Comparison of ENCODE assay signal across 30 mouse cellular contexts in the genomic region with DNA sequence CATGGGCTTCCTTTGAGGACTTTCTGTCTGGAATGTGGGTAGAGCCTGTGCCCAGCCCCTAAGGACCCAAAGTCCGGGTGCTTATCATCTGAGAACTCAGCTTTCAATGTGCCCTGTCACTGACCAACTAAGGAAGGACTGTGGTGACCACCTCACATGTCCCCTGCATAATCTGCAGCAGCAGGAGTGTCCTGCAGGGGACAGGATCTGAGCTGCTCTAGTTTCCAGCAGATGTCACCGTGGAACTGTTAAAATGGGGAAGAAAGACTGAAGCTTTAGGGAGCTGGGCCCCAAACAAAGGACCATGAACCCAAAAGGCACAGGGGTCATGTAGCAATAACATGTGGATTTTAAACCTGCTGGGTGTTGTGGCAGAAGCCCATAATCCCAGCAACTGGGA.
DNase-seq lines count a peak whose midpoint lies in the region; ATAC-seq and TF ChIP-seq lines count a peak whose summit lies in the region.
"Had no signal": no experiment of that assay in that cellular context is flagged by ENCODE, and none has a peak within 500 bp of the region (broad histone marks: within the 10 kb centered on the region; RNA-seq: fewer than 3 reads in every experiment).

No protein-coding gene starts in this region.

- TF ChIP-seq CTCF in intestine, postnatal 0 days (IDR thresholded peaks at IDR 0.05; ENCODE audit: low read depth), result 0 out of 2 replicates have a peak, but pooled peaks have one; percentile 9
- TF ChIP-seq CTCF in midbrain, postnatal 0 days (IDR thresholded peaks at IDR 0.05), result peak; percentile 53

- DNase-seq in forebrain, embryonic 11.5 days (ENCODE audit: low spot score), result no peak
- DNase-seq in midbrain, postnatal 0 days (ENCODE audit: low spot score), result no peak
- no peak for DNase-seq in adrenal gland, adult 2 months
- DNase-seq: adrenal gland, postnatal 14 days; cerebellum, adult 11-12 months; cerebellum, adult 9-11 months; gastrocnemius, postnatal 25 days; heart, adult 18-20 months; heart, postnatal 4 days; kidney, adult 11 months; right cerebral cortex, postnatal 4 days; thymus, adult 2 months; thymus, postnatal 36 days had no signal

- H3K36me3 ChIP-seq in forebrain, embryonic 15.5 days, result no peaks in the 10 kb centered on the region
- H3K36me3 ChIP-seq in forebrain, embryonic 11.5 days (ENCODE audit: control insufficient read depth, insufficient read depth, low read length), result no peaks in the 10 kb centered on the region
- no peaks in the 10 kb centered on the region for H3K36me3 ChIP-seq in intestine, postnatal 0 days (ENCODE audit: control insufficient read depth, insufficient read depth)
- no peaks in the 10 kb centered on the region for H3K36me3 ChIP-seq in intestine, embryonic 16.5 days (ENCODE audit: control insufficient read depth, insufficient read depth, low read length)
- H3K36me3 ChIP-seq in midbrain, postnatal 0 days (ENCODE audit: insufficient read depth, low read length), result no peaks in the 10 kb centered on the region
- H3K36me3 ChIP-seq in midbrain, embryonic 16.5 days (ENCODE audit: control insufficient read depth, insufficient read depth, low read length), result no peaks in the 10 kb centered on the region
- H3K36me3 ChIP-seq: embryonic facial prominence, embryonic 12.5 days; hindbrain, embryonic 15.5 days; kidney, embryonic 15.5 days; limb, embryonic 12.5 days; liver, embryonic 15.5 days; lung, embryonic 15.5 days; midbrain, embryonic 15.5 days; neural tube, embryonic 12.5 days had no signal

- 25% methylated on average over 2 of the region's 2 CpGs for WGBS in forebrain, embryonic 15.5 days
- 56% methylated on average over 2 of the region's 2 CpGs for WGBS in forebrain, embryonic 11.5 days
- WGBS in intestine, postnatal 0 days, result 41% methylated on average over 2 of the region's 2 CpGs
- 44% methylated on average over 2 of the region's 2 CpGs for WGBS in intestine, embryonic 16.5 days
- 21% methylated on average over 2 of the region's 2 CpGs for WGBS in midbrain, postnatal 0 days
- WGBS in midbrain, embryonic 16.5 days, result 22% methylated on average over 2 of the region's 2 CpGs

- 0 out of 2 replicates have a peak, but pooled peaks cover 6% of the 10 kb centered on the region for H3K4me1 ChIP-seq in forebrain, embryonic 15.5 days
- H3K4me1 ChIP-seq in forebrain, embryonic 11.5 days (replicated peaks; ENCODE audit: control insufficient read depth, insufficient read depth, low read length), result no peaks in the 10 kb centered on the region
- no peaks in the 10 kb centered on the region for H3K4me1 ChIP-seq in intestine, postnatal 0 days (replicated peaks; ENCODE audit: control insufficient read depth, insufficient read depth, low read length)
- H3K4me1 ChIP-seq in intestine, embryonic 16.5 days (ENCODE audit: control insufficient read depth, insufficient read depth, low read length), result no peaks in the 10 kb centered on the region
- peaks cover 3% of the 10 kb centered on the region; the same call in 1 of the 2 replicates for H3K4me1 ChIP-seq in midbrain, postnatal 0 days (ENCODE audit: insufficient read depth, low read length)
- H3K4me1 ChIP-seq in midbrain, embryonic 16.5 days (ENCODE audit: control insufficient read depth, insufficient read depth, low read length), result no peaks in the 10 kb centered on the region
- H3K4me1 ChIP-seq: embryonic facial prominence, embryonic 12.5 days; hindbrain, embryonic 15.5 days; kidney, embryonic 15.5 days; limb, embryonic 12.5 days; liver, embryonic 15.5 days; lung, embryonic 15.5 days; midbrain, embryonic 15.5 days; neural tube, embryonic 12.5 days had no signal

- no peak overlapping the region for H3K9ac ChIP-seq in forebrain, embryonic 15.5 days (replicated peaks)
- H3K9ac ChIP-seq in forebrain, embryonic 11.5 days (ENCODE audit: low read length), result no peak overlapping the region
- H3K9ac ChIP-seq in intestine, postnatal 0 days (ENCODE audit: low read depth, low read length), result no peak overlapping the region
- H3K9ac ChIP-seq in intestine, embryonic 16.5 days (ENCODE audit: low read depth, low read length), result no peak overlapping the region
- H3K9ac ChIP-seq in midbrain, postnatal 0 days (replicated peaks; ENCODE audit: low read length, poor library complexity, severe bottlenecking), result no peak overlapping the region
- no peak overlapping the region for H3K9ac ChIP-seq in midbrain, embryonic 16.5 days (ENCODE audit: low read depth, low read length)
- H3K9ac ChIP-seq: embryonic facial prominence, embryonic 12.5 days; hindbrain, embryonic 15.5 days; kidney, embryonic 15.5 days; limb, embryonic 12.5 days; liver, embryonic 15.5 days; lung, embryonic 15.5 days; midbrain, embryonic 15.5 days; neural tube, embryonic 12.5 days had no signal

- H3K9me3 ChIP-seq in forebrain, embryonic 15.5 days, result no peaks in the 10 kb centered on the region
- H3K9me3 ChIP-seq in forebrain, embryonic 11.5 days (ENCODE audit: control insufficient read depth, low read length), result no peaks in the 10 kb centered on the region
- H3K9me3 ChIP-seq in intestine, postnatal 0 days (ENCODE audit: control insufficient read depth), result no peaks in the 10 kb centered on the region
- no peaks in the 10 kb centered on the region for H3K9me3 ChIP-seq in intestine, embryonic 16.5 days (ENCODE audit: control insufficient read depth, low read length)
- H3K9me3 ChIP-seq in midbrain, postnatal 0 days (ENCODE audit: low read length), result no peaks in the 10 kb centered on the region
- no peaks in the 10 kb centered on the region for H3K9me3 ChIP-seq in midbrain, embryonic 16.5 days (replicated peaks; ENCODE audit: control insufficient read depth, low read length, poor library complexity, severe bottlenecking)
- H3K9me3 ChIP-seq: embryonic facial prominence, embryonic 12.5 days; hindbrain, embryonic 15.5 days; kidney, embryonic 15.5 days; limb, embryonic 12.5 days; liver, embryonic 15.5 days; lung, embryonic 15.5 days; midbrain, embryonic 15.5 days; neural tube, embryonic 12.5 days had no signal

- no peak overlapping the region for H3K27ac ChIP-seq in forebrain, embryonic 15.5 days (replicated peaks)
- H3K27ac ChIP-seq in forebrain, embryonic 11.5 days (ENCODE audit: low read depth, low read length), result no peak overlapping the region
- H3K27ac ChIP-seq in intestine, postnatal 0 days (ENCODE audit: low read depth, low read length), result no peak overlapping the region
- H3K27ac ChIP-seq in intestine, embryonic 16.5 days (ENCODE audit: low read length), result no peak overlapping the region
- no peak overlapping the region for H3K27ac ChIP-seq in midbrain, postnatal 0 days (ENCODE audit: low read depth, low read length)
- no peak overlapping the region for H3K27ac ChIP-seq in midbrain, embryonic 16.5 days (ENCODE audit: low read length)
- H3K27ac ChIP-seq: embryonic facial prominence, embryonic 12.5 days; hindbrain, embryonic 15.5 days; kidney, embryonic 15.5 days; layer of hippocampus, adult 2 months; left cerebral cortex, adult 2 months; limb, embryonic 12.5 days; liver, embryonic 15.5 days; lung, embryonic 15.5 days; midbrain, embryonic 15.5 days; neural tube, embryonic 12.5 days had no signal

- no peaks in the 10 kb centered on the region for H3K27me3 ChIP-seq in forebrain, embryonic 15.5 days
- no peaks in the 10 kb centered on the region for H3K27me3 ChIP-seq in forebrain, embryonic 11.5 days (ENCODE audit: control insufficient read depth, insufficient read depth, low read length)
- H3K27me3 ChIP-seq in intestine, postnatal 0 days (replicated peaks; ENCODE audit: control insufficient read depth, insufficient read depth, low read length), result no peaks in the 10 kb centered on the region
- no peaks in the 10 kb centered on the region for H3K27me3 ChIP-seq in intestine, embryonic 16.5 days (replicated peaks; ENCODE audit: control insufficient read depth, insufficient read depth, low read length)
- H3K27me3 ChIP-seq in midbrain, postnatal 0 days (ENCODE audit: insufficient read depth, low read length), result no peaks in the 10 kb centered on the region
- no peaks in the 10 kb centered on the region for H3K27me3 ChIP-seq in midbrain, embryonic 16.5 days (ENCODE audit: control insufficient read depth, insufficient read depth, low read depth, low read length)
- H3K27me3 ChIP-seq: embryonic facial prominence, embryonic 12.5 days; hindbrain, embryonic 15.5 days; kidney, embryonic 15.5 days; limb, embryonic 12.5 days; liver, embryonic 15.5 days; lung, embryonic 15.5 days; midbrain, embryonic 15.5 days; neural tube, embryonic 12.5 days had no signal

- no peak overlapping the region for H3K4me2 ChIP-seq in forebrain, embryonic 15.5 days (replicated peaks)
- no peak overlapping the region for H3K4me2 ChIP-seq in forebrain, embryonic 11.5 days (ENCODE audit: low read depth, low read length, severe bottlenecking)
- no peak overlapping the region for H3K4me2 ChIP-seq in intestine, postnatal 0 days (replicated peaks; ENCODE audit: low read depth)
- no peak overlapping the region for H3K4me2 ChIP-seq in intestine, embryonic 16.5 days (ENCODE audit: low read depth, low read length)
- no peak overlapping the region for H3K4me2 ChIP-seq in midbrain, postnatal 0 days (ENCODE audit: low read depth, low read length, poor library complexity, severe bottlenecking)
- no peak overlapping the region for H3K4me2 ChIP-seq in midbrain, embryonic 16.5 days (ENCODE audit: low read length)
- H3K4me2 ChIP-seq: embryonic facial prominence, embryonic 12.5 days; heart, embryonic 11.5 days; hindbrain, embryonic 15.5 days; kidney, embryonic 15.5 days; limb, embryonic 12.5 days; liver, embryonic 15.5 days; lung, embryonic 15.5 days; midbrain, embryonic 15.5 days; neural tube, embryonic 12.5 days had no signal

- H3K4me3 ChIP-seq in forebrain, embryonic 15.5 days, result no peak overlapping the region
- no peak overlapping the region for H3K4me3 ChIP-seq in forebrain, embryonic 11.5 days (ENCODE audit: low read depth, low read length)
- no peak overlapping the region for H3K4me3 ChIP-seq in intestine, postnatal 0 days (ENCODE audit: low read depth, low read length)
- no peak overlapping the region for H3K4me3 ChIP-seq in intestine, embryonic 16.5 days (ENCODE audit: low read length)
- H3K4me3 ChIP-seq in midbrain, postnatal 0 days (ENCODE audit: low read depth, low read length), result no peak overlapping the region
- H3K4me3 ChIP-seq in midbrain, embryonic 16.5 days (ENCODE audit: low read depth, low read length), result no peak overlapping the region
- H3K4me3 ChIP-seq: embryonic facial prominence, embryonic 12.5 days; hindbrain, embryonic 15.5 days; kidney, embryonic 15.5 days; layer of hippocampus, adult 2 months; left cerebral cortex, adult 2 months; limb, embryonic 12.5 days; liver, embryonic 15.5 days; lung, embryonic 15.5 days; midbrain, embryonic 15.5 days; myocyte; neural tube, embryonic 12.5 days had no signal

- 0 out of 2 replicates have a peak, but pooled peaks have one; percentile 27 for ATAC-seq in forebrain, embryonic 15.5 days (replicated peaks)
- no peak for ATAC-seq in forebrain, embryonic 11.5 days (replicated peaks; ENCODE audit: low FRiP score)
- no peak for ATAC-seq in intestine, postnatal 0 days
- no peak for ATAC-seq in intestine, embryonic 16.5 days
- ATAC-seq in midbrain, postnatal 0 days (ENCODE audit: low FRiP score), result no peak
- ATAC-seq in midbrain, embryonic 16.5 days, result no peak
- ATAC-seq: CD4-positive, CD25-positive, alpha-beta regulatory T cell, adult 4 months; midbrain, embryonic 15.5 days had no signal
